In the genomic region with DNA sequence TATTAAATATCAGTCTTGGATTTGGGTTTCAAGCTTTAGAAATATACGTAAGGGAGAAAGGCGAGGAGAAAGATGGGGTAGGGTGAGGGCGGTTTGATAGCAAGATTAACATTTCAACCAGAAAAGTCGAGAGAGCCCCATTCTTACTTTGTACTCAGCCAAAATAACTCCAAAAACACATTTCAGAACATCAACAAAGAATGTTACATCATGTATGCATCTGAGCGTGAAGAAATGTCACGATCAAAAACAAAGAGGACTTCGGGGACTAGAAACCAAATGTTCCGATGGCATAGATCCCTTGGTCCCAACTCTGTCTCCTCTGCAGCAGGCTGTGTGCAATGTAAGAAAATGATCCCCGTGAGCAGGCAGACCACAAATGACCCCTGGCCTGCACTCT, we compare ENCODE assay signal across 22 mouse cellular contexts. TPM values are rescaled to one million over a fixed set of nuclear protein-coding genes. Genes with fewer than 3 reads are reported as not detected.
"Had no signal": no experiment of that assay in that cellular context is flagged by ENCODE, and none has a peak within 500 bp of the region (broad histone marks: within the 10 kb centered on the region; RNA-seq: fewer than 3 reads in every experiment).

No protein-coding gene starts in this region.

- H3K36me3 ChIP-seq: kidney, embryonic 15.5 days; limb, embryonic 12.5 days; limb, embryonic 15.5 days; lung, embryonic 15.5 days; neural tube, embryonic 12.5 days had no signal

- ATAC-seq: liver, postnatal 0 days had no signal

- H3K27ac ChIP-seq: kidney, embryonic 15.5 days; limb, embryonic 12.5 days; limb, embryonic 15.5 days; liver, embryonic 14.5 days; lung, embryonic 15.5 days; neural tube, embryonic 12.5 days had no signal

- H3K9me3 ChIP-seq: kidney, embryonic 15.5 days; limb, embryonic 12.5 days; limb, embryonic 15.5 days; lung, embryonic 15.5 days; megakaryocyte, embryonic 14.5 days; neural tube, embryonic 12.5 days had no signal

- H3K4me3 ChIP-seq: kidney, embryonic 15.5 days; limb, embryonic 12.5 days; limb, embryonic 15.5 days; lung, embryonic 15.5 days; megakaryocyte, embryonic 14.5 days; neural tube, embryonic 12.5 days had no signal

- H3K4me2 ChIP-seq: kidney, embryonic 15.5 days; limb, embryonic 12.5 days; limb, embryonic 15.5 days; liver, embryonic 11.5 days; lung, embryonic 15.5 days; midbrain, embryonic 11.5 days; neural tube, embryonic 12.5 days had no signal

- DNase-seq: kidney, adult 11 months; kidney, adult 8-10 months; kidney, postnatal 10 days; kidney, postnatal 36 days; layer of hippocampus, adult 9-11 months; left cerebral cortex, postnatal 4 days; liver, postnatal 0 days; lung, postnatal 10 days; lung, postnatal 36 days; midbrain, embryonic 14.5 days; thymus, adult 18-20 months; thymus, postnatal 36 days had no signal

- H3K9ac ChIP-seq: kidney, embryonic 15.5 days; limb, embryonic 12.5 days; limb, embryonic 15.5 days; liver, embryonic 14.5 days; liver, postnatal 0 days; lung, embryonic 15.5 days; neural tube, embryonic 12.5 days had no signal

RNA-seq across cellular contexts. Expression of gene Arpp21, which starts 2.4 kb away (rescaled TPM):
- polyA plus RNA-seq: urinary bladder, adult 2 months had no signal
